Mouse (Mus musculus) lung, adult 2 months (tissue): ENCODE results near the gene Gpr21.

ENCODE experiments used
- CTCF ChIP-seq: fragments of 200-500 bp; IDR thresholded peaks from 2 replicates; pipeline ENCODE4 v1.5.1; 2011; ENCODE audit warnings: mild to moderate bottlenecking, low read length, control low read depth; ENCODE audit not compliant: insufficient read depth
- POLR2A ChIP-seq: fragments of 200-500 bp; IDR thresholded peaks from 2 replicates; pipeline ENCODE4 v1.6.1; 2011; ENCODE audit warnings: low read depth, mild to moderate bottlenecking, control low read depth, low read length, borderline replicate concordance; ENCODE audit errors: extremely low read depth

DNA sequence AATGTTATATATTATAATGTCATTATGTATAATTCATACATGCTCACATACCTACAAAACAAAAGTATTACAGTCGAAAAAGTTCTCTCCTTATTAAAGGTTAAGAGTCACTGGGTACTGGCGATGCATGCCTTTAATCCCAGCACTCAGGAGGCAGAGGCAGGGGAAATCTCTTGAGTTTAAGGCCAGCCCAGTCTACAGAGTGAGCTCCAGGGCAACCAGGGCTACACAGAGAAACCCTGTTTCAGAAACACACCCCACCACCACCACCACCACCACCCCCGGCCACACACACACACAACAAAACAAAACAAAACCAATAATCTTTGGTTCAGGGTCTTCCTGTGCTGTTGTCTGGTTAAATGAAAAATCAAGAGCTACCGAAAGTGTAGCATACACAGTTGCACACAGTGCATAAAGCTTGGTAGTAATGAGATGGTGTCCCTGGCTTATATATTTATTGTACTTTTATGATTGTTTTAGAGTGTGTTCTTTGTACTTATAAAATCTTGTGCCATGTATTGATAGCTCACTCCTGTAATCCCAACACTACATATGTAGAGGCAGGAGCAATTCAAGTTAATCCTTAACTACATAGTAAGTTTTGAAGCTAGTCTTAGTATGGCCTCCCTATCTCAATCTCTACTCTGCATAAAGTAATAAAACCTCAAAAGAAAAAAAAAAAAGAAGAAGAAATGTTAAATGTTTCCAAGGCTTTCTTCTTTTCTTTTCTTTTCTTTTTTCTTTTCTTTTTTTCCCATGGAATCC, 4.8 kb upstream of the Gpr21 start:
- no peak for TF ChIP-seq CTCF
- TF ChIP-seq POLR2A: no peak
